Mouse (Mus musculus): ENCODE measurements at regions not wholly inside any gene's neighbourhood (a gene's known extent, or its start where the extent isn't known, plus 50 kb on each side); places are given as distances from the start of the nearest gene placed in this dataset.
A peak's percentile ranks its signal among the peaks of the same experiment; 100 is the strongest.

- Histone ChIP-seq H3K9me3 (replicated peaks; ENCODE audit: control insufficient read depth, insufficient read depth, low read length, poor library complexity, severe bottlenecking) (no peaks in the 10 kb centered on the region), H3K4me3 (ENCODE audit: low read depth, low read length) (no peak overlapping the region), H3K27ac (ENCODE audit: insufficient read depth, low read length) (no peak overlapping the region), H3K9ac (ENCODE audit: low read depth, poor library complexity, severe bottlenecking) (no peak overlapping the region), H3K4me1 (ENCODE audit: control insufficient read depth, insufficient read depth, low read length) (no peaks in the 10 kb centered on the region), H3K27me3 (ENCODE audit: control insufficient read depth, insufficient read depth, low read length, poor library complexity, severe bottlenecking) (no peaks in the 10 kb centered on the region), H3K36me3 (ENCODE audit: control insufficient read depth, insufficient read depth, low read length, poor library complexity, severe bottlenecking) (no peaks in the 10 kb centered on the region)
- no peak for TF ChIP-seq POLR2A (IDR thresholded peaks at IDR 0.05; ENCODE audit: insufficient read depth, low read length)
- TF ChIP-seq EP300 (IDR thresholded peaks at IDR 0.05; ENCODE audit: insufficient read depth, low read depth, low read length) = no peak
- no peak for TF ChIP-seq CTCF (IDR thresholded peaks at IDR 0.05; ENCODE audit: low read depth, low read length)
These were observed 169.5 kb downstream of the Tpbg start for GRCm38 (mm10) chr9:86011661-86012060.

GRCm38 (mm10) chr9:86015841-86016240 is 173.7 kb downstream of the Tpbg start:
- Histone ChIP-seq H3K4me1 (ENCODE audit: control insufficient read depth, insufficient read depth, low read length) (no peaks in the 10 kb centered on the region), H3K9ac (ENCODE audit: low read depth, poor library complexity, severe bottlenecking) (no peak overlapping the region), H3K36me3 (ENCODE audit: control insufficient read depth, insufficient read depth, low read length, poor library complexity, severe bottlenecking) (no peaks in the 10 kb centered on the region), H3K4me3 (ENCODE audit: low read depth, low read length) (no peak overlapping the region), H3K27ac (ENCODE audit: insufficient read depth, low read length) (no peak overlapping the region), H3K9me3 (replicated peaks; ENCODE audit: control insufficient read depth, insufficient read depth, low read length, poor library complexity, severe bottlenecking) (no peaks in the 10 kb centered on the region), H3K27me3 (ENCODE audit: control insufficient read depth, insufficient read depth, low read length, poor library complexity, severe bottlenecking) (no peaks in the 10 kb centered on the region)
- TF ChIP-seq POLR2A (IDR thresholded peaks at IDR 0.05; ENCODE audit: insufficient read depth, low read length) (no peak), EP300 (IDR thresholded peaks at IDR 0.05; ENCODE audit: insufficient read depth, low read depth, low read length) (no peak), CTCF (IDR thresholded peaks at IDR 0.05; ENCODE audit: low read depth, low read length) (no peak)

GRCm38 (mm10) chr9:86020133-86020532 is 178.0 kb downstream of the Tpbg start:
- H3K4me1 ChIP-seq (ENCODE audit: control insufficient read depth, insufficient read depth, low read length) = no peaks in the 10 kb centered on the region

GRCm38 (mm10) chr9:86020765-86021164 is 178.6 kb downstream of the Tpbg start:
- Histone ChIP-seq H3K36me3 (ENCODE audit: control insufficient read depth, insufficient read depth, low read length, poor library complexity, severe bottlenecking) (no peaks in the 10 kb centered on the region), H3K4me3 (ENCODE audit: low read depth, low read length) (no peak overlapping the region), H3K27me3 (ENCODE audit: control insufficient read depth, insufficient read depth, low read length, poor library complexity, severe bottlenecking) (no peaks in the 10 kb centered on the region), H3K9me3 (replicated peaks; ENCODE audit: control insufficient read depth, insufficient read depth, low read length, poor library complexity, severe bottlenecking) (no peaks in the 10 kb centered on the region), H3K9ac (ENCODE audit: low read depth, poor library complexity, severe bottlenecking) (no peak overlapping the region), H3K27ac (ENCODE audit: insufficient read depth, low read length) (no peak overlapping the region), H3K4me1 (ENCODE audit: control insufficient read depth, insufficient read depth, low read length) (no peaks in the 10 kb centered on the region)
- no peak for TF ChIP-seq EP300 (IDR thresholded peaks at IDR 0.05; ENCODE audit: insufficient read depth, low read depth, low read length)
- TF ChIP-seq CTCF (IDR thresholded peaks at IDR 0.05; ENCODE audit: low read depth, low read length) = no peak
- no peak for TF ChIP-seq POLR2A (IDR thresholded peaks at IDR 0.05; ENCODE audit: insufficient read depth, low read length)

More at GRCm38 (mm10) chr9:86020133-86020532, 178.0 kb downstream of the Tpbg start:
- H3K9ac ChIP-seq (ENCODE audit: low read depth, poor library complexity, severe bottlenecking) = no peak overlapping the region
- no peaks in the 10 kb centered on the region for H3K9me3 ChIP-seq (replicated peaks; ENCODE audit: control insufficient read depth, insufficient read depth, low read length, poor library complexity, severe bottlenecking)
- H3K36me3 ChIP-seq (ENCODE audit: control insufficient read depth, insufficient read depth, low read length, poor library complexity, severe bottlenecking) = no peaks in the 10 kb centered on the region
- no peak overlapping the region for H3K27ac ChIP-seq (ENCODE audit: insufficient read depth, low read length)
- H3K27me3 ChIP-seq (ENCODE audit: control insufficient read depth, insufficient read depth, low read length, poor library complexity, severe bottlenecking) = no peaks in the 10 kb centered on the region
- TF ChIP-seq EP300 (IDR thresholded peaks at IDR 0.05; ENCODE audit: insufficient read depth, low read depth, low read length) = no peak
- no peak for TF ChIP-seq POLR2A (IDR thresholded peaks at IDR 0.05; ENCODE audit: insufficient read depth, low read length)
- TF ChIP-seq CTCF (IDR thresholded peaks at IDR 0.05; ENCODE audit: low read depth, low read length) = no peak
- no peak overlapping the region for H3K4me3 ChIP-seq (ENCODE audit: low read depth, low read length)

- H3K27ac ChIP-seq (ENCODE audit: insufficient read depth, low read length) = peak overlapping the region; percentile 33; the same call in 1 of the 2 replicates
These were observed 188.6 kb downstream of the Tpbg start for GRCm38 (mm10) chr9:86030738-86031137.

GRCm38 (mm10) chr9:86044098-86044497 is 201.9 kb downstream of the Tpbg start:
- Histone ChIP-seq H3K4me1 (ENCODE audit: control insufficient read depth, insufficient read depth, low read length) (no peaks in the 10 kb centered on the region), H3K9ac (ENCODE audit: low read depth, poor library complexity, severe bottlenecking) (no peak overlapping the region), H3K27me3 (ENCODE audit: control insufficient read depth, insufficient read depth, low read length, poor library complexity, severe bottlenecking) (no peaks in the 10 kb centered on the region), H3K4me3 (ENCODE audit: low read depth, low read length) (no peak overlapping the region), H3K36me3 (ENCODE audit: control insufficient read depth, insufficient read depth, low read length, poor library complexity, severe bottlenecking) (no peaks in the 10 kb centered on the region), H3K9me3 (replicated peaks; ENCODE audit: control insufficient read depth, insufficient read depth, low read length, poor library complexity, severe bottlenecking) (no peaks in the 10 kb centered on the region), H3K27ac (ENCODE audit: insufficient read depth, low read length) (no peak overlapping the region)
- no peak for TF ChIP-seq EP300 (IDR thresholded peaks at IDR 0.05; ENCODE audit: insufficient read depth, low read depth, low read length)
- no peak for TF ChIP-seq POLR2A (IDR thresholded peaks at IDR 0.05; ENCODE audit: insufficient read depth, low read length)
- TF ChIP-seq CTCF (IDR thresholded peaks at IDR 0.05; ENCODE audit: low read depth, low read length) = no peak

More at GRCm38 (mm10) chr9:86030738-86031137, 188.6 kb downstream of the Tpbg start:
- TF ChIP-seq CTCF (IDR thresholded peaks at IDR 0.05; ENCODE audit: low read depth, low read length) = no peak
- TF ChIP-seq EP300 (IDR thresholded peaks at IDR 0.05; ENCODE audit: insufficient read depth, low read depth, low read length) = no peak
- no peak for TF ChIP-seq POLR2A (IDR thresholded peaks at IDR 0.05; ENCODE audit: insufficient read depth, low read length)
- H3K4me3 ChIP-seq (ENCODE audit: low read depth, low read length) = no peak overlapping the region
- H3K27me3 ChIP-seq (ENCODE audit: control insufficient read depth, insufficient read depth, low read length, poor library complexity, severe bottlenecking) = no peaks in the 10 kb centered on the region
- no peaks in the 10 kb centered on the region for H3K4me1 ChIP-seq (ENCODE audit: control insufficient read depth, insufficient read depth, low read length)
- H3K9ac ChIP-seq (ENCODE audit: low read depth, poor library complexity, severe bottlenecking) = no peak overlapping the region
- H3K36me3 ChIP-seq (ENCODE audit: control insufficient read depth, insufficient read depth, low read length, poor library complexity, severe bottlenecking) = no peaks in the 10 kb centered on the region
- H3K9me3 ChIP-seq (replicated peaks; ENCODE audit: control insufficient read depth, insufficient read depth, low read length, poor library complexity, severe bottlenecking) = no peaks in the 10 kb centered on the region
